Mouse (Mus musculus): Measurements from ENCODE around the gene Hdac5.
A peak's percentile ranks its signal among the peaks of the same experiment; 100 is the strongest.

Gene Hdac5

GRCm38 (mm10) chr11:102230006-102230741, at the start of gene Hdac5:
Hdac5 (minus strand) TSS chr11:102230166.
- DNase-seq (ENCODE audit: low read depth, low spot score) = peak; percentile 98

GRCm38 (mm10) chr11:102279595-102279994, 49.6 kb upstream of the Hdac5 start:
- DNase-seq (ENCODE audit: low read depth, low spot score) = no peak

- no peak for DNase-seq (ENCODE audit: low read depth, low spot score)
Observed at GRCm38 (mm10) chr11:102277754-102278153, 47.8 kb upstream of the Hdac5 start.

GRCm38 (mm10) chr11:102276411-102276915, 46.5 kb upstream of the Hdac5 start:
- no peak for DNase-seq (ENCODE audit: low read depth, low spot score)

- no peak for DNase-seq (ENCODE audit: low read depth, low spot score)
Observed at GRCm38 (mm10) chr11:102268520-102269244, 38.7 kb upstream of the Hdac5 start, which contains the start of gene Asb16. Asb16 (plus strand) TSS chr11:102268743.

- peak; percentile 68 for DNase-seq (ENCODE audit: low read depth, low spot score)
Observed at GRCm38 (mm10) chr11:102267480-102267879, 37.5 kb upstream of the Hdac5 start.

GRCm38 (mm10) chr11:102266631-102267355, 36.8 kb upstream of the Hdac5 start:
- DNase-seq (ENCODE audit: low read depth, low spot score) = no peak

- no peak for DNase-seq (ENCODE audit: low read depth, low spot score)
Observed at GRCm38 (mm10) chr11:102265816-102266215, 35.9 kb upstream of the Hdac5 start.

GRCm38 (mm10) chr11:102263211-102263610, 33.2 kb upstream of the Hdac5 start:
- no peak for DNase-seq (ENCODE audit: low read depth, low spot score)

- DNase-seq (ENCODE audit: low read depth, low spot score) = no peak
Observed at GRCm38 (mm10) chr11:102258521-102258920, 28.6 kb upstream of the Hdac5 start.

- no peak for DNase-seq (ENCODE audit: low read depth, low spot score)
Observed at GRCm38 (mm10) chr11:102258095-102258494, 28.1 kb upstream of the Hdac5 start.

GRCm38 (mm10) chr11:102257514-102257913, 27.5 kb upstream of the Hdac5 start:
- no peak for DNase-seq (ENCODE audit: low read depth, low spot score)

GRCm38 (mm10) chr11:102249351-102250090, 19.6 kb upstream of the Hdac5 start:
- no peak for DNase-seq (ENCODE audit: low read depth, low spot score)

- DNase-seq (ENCODE audit: low read depth, low spot score) = peak; percentile 91
Observed at GRCm38 (mm10) chr11:102248630-102249230, 18.8 kb upstream of the Hdac5 start, which contains the start of gene BC030867. BC030867 (plus strand) TSS chr11:102248882.

GRCm38 (mm10) chr11:102246871-102247270, 16.9 kb upstream of the Hdac5 start:
- no peak for DNase-seq (ENCODE audit: low read depth, low spot score)

GRCm38 (mm10) chr11:102246273-102246635, 16.3 kb upstream of the Hdac5 start:
- DNase-seq (ENCODE audit: low read depth, low spot score) = no peak

GRCm38 (mm10) chr11:102245581-102246272, 15.8 kb upstream of the Hdac5 start:
- DNase-seq (ENCODE audit: low read depth, low spot score) = no peak

GRCm38 (mm10) chr11:102244926-102245449, 15.0 kb upstream of the Hdac5 start:
- DNase-seq (ENCODE audit: low read depth, low spot score) = no peak

GRCm38 (mm10) chr11:102241874-102242273, 11.9 kb upstream of the Hdac5 start:
- no peak for DNase-seq (ENCODE audit: low read depth, low spot score)

- DNase-seq (ENCODE audit: low read depth, low spot score) = no peak
Observed at GRCm38 (mm10) chr11:102241246-102241645, 11.3 kb upstream of the Hdac5 start.
